Mouse (Mus musculus) small intestine, adult 2 months (tissue): Measurements from ENCODE around the gene Ust. TPM values are rescaled to one million over a fixed set of nuclear protein-coding genes. Genes with fewer than 3 reads are reported as not detected.

Experiments
- H3K27ac ChIP-seq: fragments of 200-500 bp; 2 replicates; pipeline ENCODE4 v1.5.1; 2012; ENCODE audit warnings: low read depth, low read length, control low read depth, inconsistent platforms; ENCODE audit not compliant: insufficient read depth
- H3K27me3 ChIP-seq: fragments of 200-500 bp; 2 replicates; pipeline ENCODE4 v1.6.1; 2012; ENCODE audit warnings: mild to moderate bottlenecking, moderate library complexity, low read length, inconsistent platforms; ENCODE audit not compliant: control insufficient read depth, insufficient read depth
- H3K36me3 ChIP-seq: fragments of 200-500 bp; 2 replicates; pipeline ENCODE4 v1.6.1; 2012; ENCODE audit warnings: mild to moderate bottlenecking, low read length, control low read depth, inconsistent platforms; ENCODE audit not compliant: control insufficient read depth, insufficient read depth
- H3K4me1 ChIP-seq: fragments of 200-500 bp; 2 replicates; pipeline ENCODE4 v1.6.1; 2012; ENCODE audit warnings: low read length, inconsistent platforms, mixed read lengths; ENCODE audit not compliant: control insufficient read depth, insufficient read depth, insufficient read length
- H3K4me3 ChIP-seq: fragments of 200-500 bp; 2 replicates; pipeline ENCODE4 v1.5.1; 2012; ENCODE audit warnings: low read depth, mild to moderate bottlenecking, control low read depth, inconsistent platforms, low read length, moderate library complexity
- CTCF ChIP-seq: fragments of 200-500 bp; IDR thresholded peaks from 2 replicates; pipeline ENCODE4 v1.5.1; 2012; ENCODE audit warnings: low read depth, mild to moderate bottlenecking, control low read depth, inconsistent platforms, low read length, moderate library complexity, mixed read lengths; ENCODE audit not compliant: insufficient replicate concordance, insufficient read length; ENCODE audit errors: extremely low read depth
- POLR2A ChIP-seq: fragments of 200-500 bp; IDR thresholded peaks from 2 replicates; pipeline ENCODE4 v1.6.1; 2012; ENCODE audit warnings: low read depth, mild to moderate bottlenecking, control low read depth, inconsistent platforms, low read length, moderate library complexity
- WGBS: fragments of 180-500 bp; shearing (Covaris S2); methylation state at CpG from one replicate; pipeline ENCODE4 v1.1.7; 2018; 5-methylcytosine and 5-hydroxymethylcytosine counted together
- polyA plus RNA-seq: library from polyadenylated mRNA; depleted of rRNA; stranded (reverse); fragments of >200 nt; gene quantifications from 2 replicates; pipeline ENCODE4 v1.2.3, GENCODE M21; 2012

The Ust gene
- polyA plus RNA-seq, 1 experiment: 0.33 TPM

GRCm38 (mm10) chr10:8309435-8309834 lies 209.2 kb downstream of the Ust start:
- Histone ChIP-seq H3K4me3 (no peak overlapping the region), H3K27ac (no peak overlapping the region), H3K27me3 (no peaks in the 10 kb centered on the region), H3K36me3 (no peaks in the 10 kb centered on the region), H3K4me1 (no peaks in the 10 kb centered on the region)
- WGBS: 59% methylated on average over 6 of the region's 6 CpGs
- TF ChIP-seq CTCF: no peak
- TF ChIP-seq POLR2A: no peak

- WGBS: 73% methylated on average over 4 of the region's 4 CpGs
- TF ChIP-seq POLR2A: no peak
- TF ChIP-seq CTCF: no peak
- Histone ChIP-seq H3K4me3 (no peak overlapping the region), H3K27me3 (no peaks in the 10 kb centered on the region), H3K4me1 (no peaks in the 10 kb centered on the region), H3K27ac (no peak overlapping the region), H3K36me3 (no peaks in the 10 kb centered on the region)
Measured at GRCm38 (mm10) chr10:8304211-8304610, 214.4 kb downstream of the Ust start.

- no peaks in the 10 kb centered on the region for H3K4me1 ChIP-seq
- H3K36me3 ChIP-seq: no peaks in the 10 kb centered on the region
- 68% methylated on average over 1 of the region's 1 CpGs for WGBS
- H3K27me3 ChIP-seq: no peaks in the 10 kb centered on the region
- H3K27ac ChIP-seq: no peak overlapping the region
- TF ChIP-seq POLR2A (no peak), CTCF (no peak)
- H3K4me3 ChIP-seq: no peak overlapping the region
Measured at GRCm38 (mm10) chr10:8299166-8299565, 219.5 kb downstream of the Ust start.

DNA sequence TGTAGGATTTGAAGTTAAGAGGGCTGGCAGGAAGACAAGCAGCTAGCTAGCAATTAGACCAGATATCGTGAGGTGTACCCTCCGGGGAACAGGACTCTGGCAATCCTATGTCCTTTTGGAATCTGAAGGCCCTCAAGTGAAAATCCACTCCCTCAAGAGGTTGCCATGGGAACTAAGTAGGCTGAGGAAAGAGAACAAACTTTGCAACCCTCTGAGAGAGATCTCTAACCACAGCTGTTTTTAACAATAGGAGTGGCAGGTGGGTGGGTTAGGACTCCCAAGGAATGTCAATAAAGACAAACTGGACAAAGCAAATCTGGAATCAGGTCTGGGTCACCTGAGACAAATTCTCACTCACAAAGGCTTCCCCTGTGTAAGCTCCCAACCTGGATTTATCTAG lies 221.4 kb downstream of the Ust start:
- WGBS: 22% methylated on average over 2 of the region's 2 CpGs
- TF ChIP-seq POLR2A: no peak
- no peak for TF ChIP-seq CTCF
- H3K27me3 ChIP-seq: no peaks in the 10 kb centered on the region
- H3K27ac ChIP-seq: no peak overlapping the region
- no peaks in the 10 kb centered on the region for H3K4me1 ChIP-seq
- H3K4me3 ChIP-seq: no peak overlapping the region
- no peaks in the 10 kb centered on the region for H3K36me3 ChIP-seq

- Histone ChIP-seq H3K27me3 (no peaks in the 10 kb centered on the region), H3K36me3 (no peaks in the 10 kb centered on the region), H3K4me1 (no peaks in the 10 kb centered on the region), H3K4me3 (no peak overlapping the region), H3K27ac (no peak overlapping the region)
- WGBS: 52% methylated on average over 5 of the region's 5 CpGs
- TF ChIP-seq POLR2A: no peak
- no peak for TF ChIP-seq CTCF
Measured at GRCm38 (mm10) chr10:8290661-8291060, 228.0 kb downstream of the Ust start.

DNA sequence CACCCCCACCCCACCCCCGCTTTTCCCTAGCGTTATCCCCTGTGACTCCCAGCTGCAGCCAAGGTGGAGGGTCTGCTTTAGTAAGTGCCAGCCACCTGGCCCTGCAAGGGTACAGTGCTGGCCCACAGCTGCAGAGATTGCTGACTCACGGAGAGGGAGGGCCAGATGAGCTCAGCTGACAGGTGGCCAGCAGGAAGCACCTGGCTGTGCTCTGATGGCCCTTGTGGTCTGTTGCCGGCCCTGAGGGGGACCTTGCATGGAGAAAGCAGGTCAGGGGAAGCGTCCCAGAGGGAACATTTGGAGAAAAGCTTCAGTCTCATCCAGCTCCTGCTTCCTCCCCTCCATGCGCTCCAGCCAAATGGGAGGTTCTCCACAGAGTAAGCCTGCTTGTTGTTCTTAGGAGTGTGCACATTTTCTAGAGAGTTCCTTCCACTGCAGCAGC lies 231.3 kb downstream of the Ust start:
- Histone ChIP-seq H3K4me1 (no peaks in the 10 kb centered on the region), H3K27ac (no peak overlapping the region), H3K27me3 (no peaks in the 10 kb centered on the region), H3K4me3 (no peak overlapping the region), H3K36me3 (no peaks in the 10 kb centered on the region)
- TF ChIP-seq CTCF: no peak
- TF ChIP-seq POLR2A: no peak
- 9% methylated on average over 6 of the region's 6 CpGs for WGBS

GRCm38 (mm10) chr10:8283991-8284390 lies 234.6 kb downstream of the Ust start:
- TF ChIP-seq CTCF: no peak
- TF ChIP-seq POLR2A: no peak
- H3K4me1 ChIP-seq: no peaks in the 10 kb centered on the region
- H3K27me3 ChIP-seq: no peaks in the 10 kb centered on the region
- no peak overlapping the region for H3K4me3 ChIP-seq
- WGBS: 80% methylated on average over 3 of the region's 3 CpGs
- H3K27ac ChIP-seq: no peak overlapping the region
- H3K36me3 ChIP-seq: no peaks in the 10 kb centered on the region

GRCm38 (mm10) chr10:8277094-8277493 lies 241.5 kb downstream of the Ust start:
- no peaks in the 10 kb centered on the region for H3K4me1 ChIP-seq
- no peaks in the 10 kb centered on the region for H3K27me3 ChIP-seq

More at GRCm38 (mm10) chr10:8277094-8277493, 241.5 kb downstream of the Ust start:
- no peak for TF ChIP-seq POLR2A
- no peak for TF ChIP-seq CTCF
- no peak overlapping the region for H3K27ac ChIP-seq
- H3K36me3 ChIP-seq: no peaks in the 10 kb centered on the region
- 72% methylated on average over 5 of the region's 5 CpGs for WGBS
- no peak overlapping the region for H3K4me3 ChIP-seq
